Mouse (Mus musculus): ENCODE data around the gene Lepr.

GRCm38 (mm10) chr4:101669161-101669560, 48.0 kb upstream of the Lepr start:
- TF ChIP-seq CTCF (IDR thresholded peaks at IDR 0.05; ENCODE audit: borderline replicate concordance, insufficient read depth, low read length): no peak
- TF ChIP-seq POLR2A (IDR thresholded peaks at IDR 0.05; ENCODE audit: low read depth, low read length): no peak

All from embryonic fibroblast, embryonic 13.5 days (primary cell).